Mouse (Mus musculus): ENCODE results near the gene Agtpbp1.

Agtpbp1 gene

GRCm38 (mm10) chr13:59431124-59431864 is 153.7 kb downstream of the Agtpbp1 start:
- DNase-seq (ENCODE audit: low spot score in 2 of 2) = peak in 1 of 2 experiments; percentile 56

DNA sequence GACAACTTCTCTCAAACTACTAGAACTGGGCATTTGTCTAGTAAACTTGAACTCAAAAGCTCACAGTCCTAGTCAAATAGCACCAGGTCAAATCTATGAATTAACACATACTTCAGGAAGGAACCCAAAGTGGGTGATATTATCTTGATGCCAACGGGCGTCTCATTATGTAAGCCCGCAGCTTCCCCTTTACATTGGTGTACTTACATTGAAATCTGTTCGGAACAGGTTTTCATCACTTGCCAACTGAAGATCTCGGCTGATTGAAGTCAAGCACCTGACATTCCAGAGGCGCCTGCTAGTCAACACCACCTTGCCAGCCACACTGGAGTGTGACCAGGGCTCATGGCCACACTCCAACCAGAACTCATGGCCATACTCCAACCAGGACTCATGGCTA is 155.7 kb downstream of the Agtpbp1 start:
- no peak for DNase-seq (ENCODE audit: low spot score in 2 of 2)

GRCm38 (mm10) chr13:59423871-59424270 is 161.2 kb downstream of the Agtpbp1 start:
- no peak for DNase-seq (ENCODE audit: low spot score in 2 of 2)

DNA sequence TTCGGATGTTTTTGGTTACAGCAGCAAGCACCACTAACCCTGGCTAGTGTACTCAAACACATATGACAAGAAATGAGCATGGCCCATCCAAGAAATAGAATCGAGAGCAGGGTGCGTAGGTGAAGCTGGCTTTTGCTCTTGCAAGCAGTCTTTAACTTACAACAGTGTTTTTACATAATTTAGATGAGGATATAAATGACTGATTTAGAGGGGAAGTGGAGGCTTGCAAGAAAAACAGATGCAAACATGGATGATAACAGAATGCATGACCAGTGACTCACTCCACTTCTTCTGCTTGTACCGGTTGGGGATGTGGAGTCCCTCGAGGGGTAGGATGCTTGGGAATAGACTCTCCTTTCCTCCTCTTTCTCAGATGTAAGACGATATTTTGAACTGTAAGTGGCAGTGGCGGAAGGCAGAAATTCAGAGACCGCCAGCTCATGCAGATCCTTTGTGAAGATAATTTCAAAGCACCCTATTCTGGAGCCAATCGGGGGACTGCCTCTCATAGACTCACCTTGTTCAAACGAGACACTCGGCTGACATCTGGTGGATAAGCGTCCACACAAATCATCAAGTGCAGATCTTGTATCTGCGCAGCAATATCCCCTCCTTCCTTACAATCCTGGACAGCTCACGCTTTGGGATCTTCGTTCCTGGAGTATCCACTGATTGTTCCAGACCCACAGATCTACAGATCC is 168.3 kb downstream of the Agtpbp1 start:
- DNase-seq (ENCODE audit: low spot score in 2 of 2) = no peak

- no peak for DNase-seq (ENCODE audit: low spot score in 2 of 2)
Observed at GRCm38 (mm10) chr13:59413885-59414284, 171.1 kb downstream of the Agtpbp1 start.

DNA sequence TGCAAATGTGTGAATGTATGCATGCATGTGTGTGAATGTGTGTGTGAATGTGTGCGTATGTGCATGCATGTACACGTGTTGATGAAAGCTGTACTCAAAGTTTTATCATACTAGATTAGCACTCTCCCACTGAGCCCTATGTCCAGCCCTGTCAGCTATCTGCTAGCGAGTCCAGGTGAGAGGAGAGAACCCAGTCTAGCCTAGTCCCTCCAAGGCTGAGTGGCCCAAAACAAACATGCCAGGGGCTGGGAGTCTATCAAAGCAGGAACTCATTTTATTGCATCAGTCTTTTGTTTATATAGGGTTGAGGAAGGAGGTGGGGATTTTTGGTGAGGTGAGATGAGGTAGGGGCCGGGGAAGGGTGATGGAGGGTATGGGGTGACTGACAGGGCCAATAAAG is 172.4 kb downstream of the Agtpbp1 start:
- no peak for DNase-seq (ENCODE audit: low spot score in 2 of 2)

DNA sequence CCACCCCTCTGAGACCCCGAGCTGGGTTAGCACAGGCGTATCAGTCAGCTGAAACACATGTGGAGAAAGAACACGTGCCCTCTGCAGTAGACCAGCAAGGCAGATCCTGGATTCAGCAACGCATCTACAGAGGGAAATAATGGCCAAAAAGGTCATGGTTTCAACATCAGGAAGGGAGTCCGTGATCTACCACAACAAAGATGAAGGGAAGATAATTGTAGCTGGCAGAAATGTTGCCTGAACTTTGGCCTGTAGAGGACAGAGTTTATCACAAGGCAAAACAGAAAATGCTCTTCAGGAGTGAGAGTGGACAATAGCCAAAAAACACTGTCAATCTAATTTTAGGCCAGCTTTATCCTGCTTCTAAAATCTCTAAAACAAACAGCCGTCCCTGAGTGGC is 177.8 kb downstream of the Agtpbp1 start:
- DNase-seq (ENCODE audit: low spot score in 2 of 2) = no peak

GRCm38 (mm10) chr13:59402026-59402775 is 182.8 kb downstream of the Agtpbp1 start:
- no peak for DNase-seq (ENCODE audit: low spot score in 2 of 2)

DNA sequence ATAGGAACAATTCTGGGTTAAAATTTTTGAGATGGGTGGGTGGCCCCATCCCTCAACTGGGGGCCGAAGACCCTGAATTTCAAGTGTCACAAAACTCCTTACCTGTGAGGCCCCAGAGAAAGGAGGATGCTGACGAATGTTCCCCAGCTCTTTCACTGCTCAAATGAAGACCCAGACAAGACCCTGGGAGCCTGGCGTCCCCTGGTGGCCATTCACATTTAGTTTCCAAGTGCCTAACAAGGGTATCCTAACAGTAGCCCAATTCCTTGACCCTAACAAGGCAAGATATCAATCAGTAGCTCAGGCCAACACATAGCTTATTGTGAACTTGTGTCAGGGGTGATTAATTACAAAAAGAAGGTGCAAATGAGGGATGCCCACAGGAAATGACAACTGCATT is 187.5 kb downstream of the Agtpbp1 start:
- peak; percentile 41 to 64 for DNase-seq (ENCODE audit: low spot score in 2 of 2)

All from cerebellum, postnatal 4 days (tissue).